Mouse (Mus musculus) cerebellum, adult 8-10 months (tissue): ENCODE results near the gene Ercc5.

Experiments used
- DNase-seq: peaks from one replicate; pipeline ENCODE4 v3.0.0; 2022

Gene Ercc5

DNA sequence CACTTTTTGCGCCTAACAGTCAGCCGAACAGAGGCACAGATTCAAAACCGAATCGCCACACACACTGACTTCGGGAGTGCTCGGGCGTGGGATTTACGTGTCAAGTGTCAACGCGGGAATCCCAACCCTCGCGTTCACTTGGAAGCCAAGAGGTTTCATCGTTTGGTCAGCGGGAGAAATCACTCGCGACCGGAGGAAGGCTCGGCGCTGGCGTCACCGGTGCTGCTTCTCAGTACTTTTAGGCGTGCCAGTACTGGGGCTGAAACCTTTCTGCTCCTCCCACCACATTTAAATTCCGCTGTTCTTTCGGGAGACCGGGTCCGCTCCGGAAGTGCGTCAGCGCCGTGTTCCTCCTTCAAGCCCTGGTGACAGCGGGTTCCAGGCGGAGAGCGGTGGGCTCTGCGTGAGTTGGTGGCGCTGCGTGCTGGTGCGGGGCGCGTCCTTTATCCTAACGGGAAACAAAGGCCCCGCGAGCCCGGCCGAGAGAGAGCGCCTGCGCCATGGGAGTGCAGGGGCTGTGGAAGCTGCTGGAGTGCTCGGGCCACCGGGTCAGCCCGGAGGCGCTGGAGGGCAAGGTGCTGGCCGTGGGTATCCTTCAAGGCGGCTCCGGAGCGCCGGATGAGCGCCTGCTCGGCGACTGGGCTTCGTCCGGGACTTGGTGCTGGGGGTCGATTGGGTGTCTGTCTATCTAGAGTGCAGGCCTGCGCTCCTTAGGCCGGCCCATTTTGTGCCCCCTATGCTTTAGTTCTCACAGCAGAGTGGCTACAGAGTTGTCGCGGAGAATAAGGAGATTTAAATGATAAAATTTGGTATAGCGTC is at the start of gene Ercc5:
Ercc5 (plus strand) TSS at position 182 of the 819 bp plus-strand sequence.
- DNase-seq = peak; percentile 72

DNA sequence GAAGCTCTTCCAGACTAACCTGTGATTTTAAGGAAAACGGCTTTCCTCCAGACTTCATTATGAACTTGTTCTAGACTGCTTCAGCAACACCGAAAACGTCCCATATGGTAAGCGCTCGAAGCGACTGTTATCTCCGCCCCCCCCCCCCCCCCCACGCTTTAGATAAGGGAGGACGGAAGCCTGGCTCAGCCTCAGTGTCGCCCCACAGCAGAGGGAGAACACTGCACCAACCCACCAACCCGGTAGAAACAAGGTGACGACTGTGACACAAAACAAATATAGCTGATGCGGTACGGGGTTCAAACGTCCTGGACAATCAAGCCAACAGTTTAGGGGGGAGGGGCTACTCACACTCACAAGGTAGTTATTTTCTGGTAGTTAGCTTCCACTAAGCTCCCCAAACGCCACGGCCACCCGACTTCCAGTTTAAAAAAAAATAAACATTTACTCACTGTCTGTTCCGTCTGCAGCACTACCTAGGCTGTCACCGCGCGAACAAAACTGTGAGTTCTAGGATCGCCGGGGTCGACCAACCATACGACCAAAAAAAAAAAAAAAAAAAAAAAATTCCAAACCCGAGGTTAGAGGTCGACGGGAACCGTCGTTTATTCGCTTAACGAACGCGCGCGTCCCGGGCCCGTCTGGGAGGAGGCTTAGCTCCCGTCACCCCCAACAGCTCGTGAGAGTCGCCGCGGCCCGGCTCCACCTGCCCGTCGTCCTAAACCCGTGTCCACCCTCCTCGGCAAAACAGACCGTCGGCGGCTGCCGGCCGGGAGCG is 45.9 kb upstream of the Ercc5 start:
- DNase-seq = peak; percentile 25

DNA sequence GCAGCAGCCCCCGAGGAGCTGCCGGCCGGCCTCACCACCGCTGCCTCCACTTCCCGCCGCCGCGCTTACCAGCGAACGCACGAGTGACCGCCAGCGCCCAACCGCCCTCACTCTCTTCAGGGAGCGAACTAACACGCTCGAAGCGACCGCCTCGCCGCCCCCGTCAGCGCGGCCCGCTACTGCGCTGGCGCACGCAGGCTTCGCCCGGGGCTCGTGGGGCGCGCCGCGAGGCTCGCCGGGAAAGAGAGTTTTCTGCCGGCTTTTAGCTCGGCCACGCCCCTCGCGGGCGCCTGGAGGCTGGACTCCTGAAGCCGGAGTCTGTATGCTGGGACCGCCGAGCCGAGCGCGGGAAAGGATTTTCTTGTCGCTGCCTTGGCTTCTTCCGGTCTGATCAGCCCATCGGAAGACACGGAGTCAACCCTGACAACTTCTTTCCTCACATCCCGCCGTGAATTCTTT is 45.3 kb upstream of the Ercc5 start, which contains the start of gene Tex30:
Tex30 (minus strand) TSS at position 183 of the 459 bp plus-strand sequence.
- DNase-seq = peak; percentile 89

DNA sequence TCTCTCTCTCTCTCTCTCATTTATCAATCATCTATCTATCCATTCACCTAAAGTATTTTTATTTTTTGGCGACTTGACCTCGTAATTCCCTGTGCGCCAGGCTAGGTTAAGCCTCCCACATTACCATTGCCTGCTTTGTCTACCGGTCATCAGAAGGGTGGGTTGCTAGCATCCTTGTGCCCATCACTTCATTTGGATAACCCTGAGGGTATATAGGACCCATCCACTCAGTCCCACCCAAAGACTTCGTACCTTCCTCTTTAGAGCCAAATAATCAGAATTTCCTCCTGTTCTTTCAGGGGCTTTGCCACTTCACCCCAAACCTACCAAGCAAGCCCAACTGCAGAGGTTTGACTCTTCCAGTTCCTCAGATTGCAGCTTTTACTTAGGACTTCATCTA is 44.6 kb upstream of the Ercc5 start:
- DNase-seq = no peak

DNA sequence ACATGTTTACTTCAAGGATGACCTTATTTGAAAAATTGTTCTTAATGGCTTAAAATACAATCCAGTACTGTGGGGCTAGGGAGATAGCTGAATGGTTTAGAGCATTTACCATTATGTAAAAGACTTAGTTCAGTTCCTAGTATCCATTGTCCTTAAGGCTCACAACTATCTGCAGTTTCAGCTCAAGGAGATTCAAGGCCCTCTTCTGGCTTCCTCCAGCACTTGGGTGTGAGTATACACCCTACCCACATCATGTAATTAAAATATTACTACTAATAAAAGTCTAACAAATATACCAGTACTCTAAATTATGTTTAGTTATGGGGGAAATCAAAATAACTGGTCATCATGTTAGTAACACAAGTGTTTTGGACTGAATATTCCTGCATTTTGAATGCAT is 30.0 kb upstream of the Ercc5 start:
- no peak for DNase-seq

DNA sequence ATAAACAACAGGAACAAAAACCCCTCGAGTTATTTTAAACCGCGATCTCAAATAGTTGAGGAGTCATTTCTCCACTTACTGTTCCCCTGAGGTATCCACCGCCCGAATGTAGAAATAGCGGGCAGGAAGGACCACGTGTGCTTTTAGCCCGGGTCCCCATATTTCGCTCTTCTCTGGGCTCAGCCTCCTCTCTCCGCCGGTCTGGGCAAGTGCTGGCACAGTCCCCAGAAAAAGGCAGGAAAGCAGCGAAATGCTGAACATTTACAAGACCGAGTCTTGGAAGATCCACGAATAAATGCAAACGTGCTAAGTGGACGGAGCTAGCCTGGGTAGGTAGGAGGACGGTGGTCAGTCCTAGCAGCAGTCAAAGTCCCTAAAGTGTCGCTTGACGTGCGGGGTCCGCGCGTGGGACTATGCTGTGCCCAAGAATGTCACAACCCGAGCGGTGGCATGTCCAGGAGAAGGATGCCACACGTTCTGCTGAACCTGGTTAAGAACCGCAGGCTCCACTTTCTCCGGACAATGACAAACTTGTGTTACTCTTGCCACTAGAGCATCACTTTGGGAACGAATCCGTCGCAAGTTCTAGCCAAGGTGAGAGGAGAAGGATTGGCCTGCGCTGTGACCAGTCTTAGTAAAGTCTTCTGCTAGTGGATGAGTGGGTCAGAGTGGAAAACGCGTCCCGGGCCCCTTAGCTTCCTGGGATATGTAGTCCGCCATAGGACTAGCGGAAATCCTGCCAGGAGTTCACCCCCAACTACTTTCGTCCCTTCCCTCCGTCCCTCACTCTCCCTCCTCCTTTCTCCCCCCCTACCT is 29.1 kb upstream of the Ercc5 start, which contains the start of the genes Kdelc1 and Bivm:
Kdelc1 (minus strand) TSS at position 570 of the 816 bp plus-strand sequence.
Bivm (plus strand) TSS at position 719 of the 816 bp plus-strand sequence.
- peak; percentile 86 for DNase-seq

DNA sequence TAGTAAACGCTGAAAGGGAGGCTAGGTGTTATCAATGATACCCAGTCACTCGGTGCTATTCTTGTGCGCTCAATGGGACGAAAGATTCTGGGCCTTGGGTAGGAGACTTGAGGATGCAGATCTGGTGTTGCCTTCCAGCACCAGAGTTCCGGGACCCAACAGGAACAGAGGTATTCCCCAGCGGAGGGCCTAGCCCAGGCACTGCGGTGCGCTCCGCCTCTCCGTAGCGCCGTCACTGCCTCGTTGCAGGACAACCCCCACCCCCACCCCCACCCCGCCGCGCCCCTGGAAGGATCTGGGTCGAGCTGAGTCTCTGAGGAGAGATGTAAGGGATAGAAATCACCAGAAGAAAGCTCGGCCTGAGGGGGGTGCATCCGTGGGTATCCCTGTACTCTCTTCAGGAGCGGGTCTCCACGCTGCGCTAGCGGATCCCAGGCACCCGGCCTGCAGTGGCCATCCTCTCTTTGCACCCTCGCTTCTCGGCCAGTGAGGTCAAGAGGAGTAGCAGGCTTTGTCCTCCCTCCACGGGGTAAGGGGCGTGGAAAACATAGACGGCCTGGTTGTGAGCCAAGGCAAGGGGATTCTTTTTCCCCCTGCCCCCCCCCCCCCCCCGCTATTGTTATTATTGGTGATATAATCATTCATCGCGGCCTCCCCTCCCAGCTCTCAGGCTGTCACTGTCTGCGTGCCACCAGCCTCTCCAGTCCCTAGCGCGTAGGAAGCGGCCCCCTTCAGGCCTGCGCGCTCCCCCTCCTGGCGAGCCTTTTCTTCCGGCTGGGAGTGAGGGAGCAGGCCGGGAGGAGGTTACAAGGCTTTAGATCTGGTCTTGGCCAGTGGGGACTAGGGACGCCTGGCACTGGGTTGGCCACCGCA is 28.1 kb upstream of the Ercc5 start:
- DNase-seq = peak; percentile 78

DNA sequence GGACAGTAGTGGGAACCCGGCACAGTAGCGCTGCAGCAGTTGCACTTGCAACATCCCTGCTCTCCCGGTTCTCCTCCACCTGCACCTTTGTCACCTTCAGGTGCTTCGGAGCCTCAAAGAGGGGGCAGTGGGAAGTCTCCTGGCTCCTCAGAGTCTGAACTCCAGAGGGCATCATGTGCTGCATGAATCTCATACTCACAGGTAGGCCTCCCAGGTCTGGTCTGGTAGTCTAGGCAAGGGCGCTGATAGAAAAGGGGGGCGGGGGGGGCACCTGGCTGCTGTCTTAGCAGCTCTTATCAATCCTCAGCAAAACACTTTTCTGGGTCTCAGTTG is 27.5 kb upstream of the Ercc5 start:
- DNase-seq = no peak

DNA sequence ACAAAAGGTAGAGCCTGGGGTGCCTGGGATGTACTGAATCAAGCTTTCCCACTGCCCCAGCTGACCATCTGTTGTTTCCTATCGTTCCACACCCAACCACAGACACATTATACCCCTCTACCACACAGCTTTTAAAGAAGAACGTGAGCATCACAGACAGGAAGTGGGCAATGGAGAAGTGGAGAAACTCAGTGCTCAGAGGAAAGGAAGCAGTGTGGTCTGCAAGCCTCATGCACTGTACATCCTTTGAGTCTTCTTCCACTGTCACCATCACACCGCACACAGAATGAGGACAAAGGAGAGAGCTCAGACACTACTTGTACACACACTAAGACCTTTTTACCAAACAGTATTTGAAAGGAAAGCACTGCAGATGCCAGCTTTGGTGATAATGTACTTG is 25.3 kb upstream of the Ercc5 start:
- DNase-seq = no peak

DNA sequence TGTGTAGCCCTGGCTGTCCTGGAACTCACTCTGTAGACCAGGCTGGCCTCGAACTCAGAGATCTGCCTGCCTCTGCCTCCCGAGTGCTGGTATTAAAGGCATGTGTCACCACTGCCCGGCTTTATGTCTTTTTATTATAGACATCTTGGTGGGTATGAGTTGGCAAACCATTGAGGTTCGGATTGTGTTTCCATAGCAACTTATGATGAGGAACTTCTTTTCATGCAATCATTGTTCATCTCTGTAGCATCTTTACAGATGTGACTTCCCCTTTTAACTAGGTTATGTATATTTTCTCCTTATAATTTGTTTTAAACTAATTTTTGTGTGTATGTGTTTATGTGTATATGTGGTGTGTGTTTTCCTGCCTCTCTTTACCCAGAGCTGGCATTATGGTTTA is 22.0 kb upstream of the Ercc5 start:
- DNase-seq = no peak

DNA sequence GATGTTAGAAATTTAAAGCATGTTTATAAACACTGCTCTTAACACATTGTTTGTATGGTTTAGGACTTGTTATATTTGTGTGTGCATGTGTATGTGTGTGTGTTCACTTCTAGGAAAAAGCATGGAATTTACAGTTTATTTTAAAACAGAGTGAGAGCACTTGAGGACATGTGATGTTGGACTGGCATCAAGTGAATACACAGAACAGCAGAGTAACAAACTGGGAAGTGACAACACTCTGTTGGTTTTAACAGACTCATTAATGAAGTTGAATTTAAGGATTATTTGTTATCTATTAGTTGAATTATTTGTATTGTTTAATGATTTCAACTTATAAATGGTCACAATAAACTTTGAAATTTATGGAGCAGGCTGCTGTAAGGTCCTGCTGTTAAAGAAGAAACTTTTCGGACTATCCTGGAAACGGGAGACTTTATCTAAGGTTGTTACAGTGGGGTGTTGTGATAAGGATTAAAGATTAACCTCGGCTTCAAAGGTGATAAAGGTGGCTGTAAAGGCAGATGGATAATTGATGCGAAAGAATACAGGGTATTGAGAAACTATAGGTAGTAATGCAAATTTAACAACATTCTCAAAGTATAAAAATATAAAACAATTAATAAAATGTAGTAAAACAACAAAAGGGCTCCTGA is 17.5 kb upstream of the Ercc5 start:
- DNase-seq = no peak

DNA sequence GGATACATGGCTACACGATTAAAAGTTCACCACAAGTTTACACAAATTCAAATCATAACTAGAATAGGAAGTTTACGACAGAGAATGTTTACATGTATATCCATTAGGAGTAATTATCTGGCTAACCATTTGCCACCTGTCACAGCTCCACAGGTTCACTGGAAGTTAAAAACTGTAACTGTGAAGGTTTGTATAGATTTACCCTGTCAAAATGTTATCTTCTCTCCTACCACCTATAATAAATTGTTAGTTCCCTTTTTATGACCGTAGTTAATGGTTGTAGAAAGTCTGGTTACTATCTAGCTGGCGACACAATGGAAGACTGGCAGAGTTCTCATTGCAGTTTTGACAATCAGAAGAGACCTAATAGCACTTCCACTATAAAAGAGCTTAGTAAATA is 7.3 kb upstream of the Ercc5 start:
- DNase-seq = no peak

DNA sequence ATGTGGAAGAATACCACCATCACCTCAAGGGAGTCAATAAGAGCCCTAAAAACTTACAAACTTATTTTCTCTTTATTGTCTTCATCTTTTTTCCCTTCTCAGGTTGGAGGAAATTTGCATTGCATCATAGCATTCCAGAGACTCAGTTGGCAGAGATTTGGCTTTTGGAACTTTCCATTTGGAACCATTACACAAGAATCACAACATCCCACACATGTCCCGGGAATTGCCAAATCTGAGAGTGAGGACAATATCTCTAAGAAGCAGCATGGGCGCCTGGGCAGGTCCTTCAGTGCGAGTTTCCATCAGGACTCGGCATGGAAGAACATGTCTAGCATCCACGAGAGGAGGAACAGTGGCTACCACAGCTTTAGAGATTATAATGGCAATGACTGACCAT is 4.8 kb upstream of the Ercc5 start:
- no peak for DNase-seq

DNA sequence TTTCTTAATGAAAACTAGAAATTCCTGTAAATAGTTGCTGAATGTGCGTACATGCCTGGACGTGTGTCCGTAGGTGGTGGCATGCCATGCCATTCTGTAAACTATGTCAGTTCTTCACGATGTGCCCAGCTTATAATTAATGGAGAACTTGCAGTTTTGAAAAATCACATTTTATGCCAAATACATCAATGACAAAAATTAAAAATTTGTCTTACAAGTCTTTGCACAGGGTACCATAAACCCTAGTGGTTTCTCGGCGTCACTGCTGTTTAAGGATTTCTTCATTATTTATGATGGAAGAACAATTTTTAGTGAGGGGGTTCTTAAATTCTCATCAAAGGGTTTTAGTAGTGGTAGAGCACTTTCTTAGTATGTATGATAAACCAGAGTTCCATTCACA is 1.2 kb downstream of the Ercc5 start:
- no peak for DNase-seq

DNA sequence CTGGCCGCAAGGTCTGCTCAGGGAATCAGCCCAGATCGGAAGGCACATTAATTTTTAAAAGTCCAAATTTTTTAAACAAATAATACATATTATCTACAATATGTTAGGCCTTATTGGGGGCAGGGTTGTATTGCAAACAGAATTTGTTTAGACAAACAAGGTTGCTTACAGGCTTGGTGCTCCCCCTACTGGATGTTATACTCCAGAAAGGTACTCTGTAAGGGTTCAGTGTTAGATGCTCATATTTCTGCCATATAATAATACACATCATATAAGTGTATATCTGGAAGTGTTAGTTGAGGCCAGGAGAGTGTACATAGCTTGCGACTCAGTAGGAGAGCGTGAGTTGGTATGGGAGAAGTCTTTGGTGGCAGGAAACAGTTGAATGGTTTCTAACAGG is 7.7 kb downstream of the Ercc5 start:
- DNase-seq = no peak

DNA sequence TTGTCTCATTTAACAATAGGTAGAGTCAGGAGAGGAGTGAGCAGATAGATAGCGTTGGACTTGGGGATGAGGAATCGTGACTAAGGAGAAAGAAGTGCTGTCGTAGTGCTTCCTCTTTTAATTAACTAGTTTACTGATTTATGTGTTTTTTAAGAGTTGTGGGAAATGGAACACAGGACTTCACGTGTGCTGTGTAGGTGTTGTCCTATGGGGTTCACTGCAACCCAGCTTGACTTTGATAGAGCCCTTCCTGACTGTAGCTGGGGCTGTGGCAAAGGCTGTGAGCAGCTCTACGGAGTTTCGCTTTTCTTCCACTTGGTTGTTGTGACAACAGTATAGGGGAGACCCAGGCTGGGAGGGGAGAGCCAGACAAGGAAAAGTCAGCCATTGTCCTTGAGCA is 10.8 kb downstream of the Ercc5 start:
- no peak for DNase-seq

DNA sequence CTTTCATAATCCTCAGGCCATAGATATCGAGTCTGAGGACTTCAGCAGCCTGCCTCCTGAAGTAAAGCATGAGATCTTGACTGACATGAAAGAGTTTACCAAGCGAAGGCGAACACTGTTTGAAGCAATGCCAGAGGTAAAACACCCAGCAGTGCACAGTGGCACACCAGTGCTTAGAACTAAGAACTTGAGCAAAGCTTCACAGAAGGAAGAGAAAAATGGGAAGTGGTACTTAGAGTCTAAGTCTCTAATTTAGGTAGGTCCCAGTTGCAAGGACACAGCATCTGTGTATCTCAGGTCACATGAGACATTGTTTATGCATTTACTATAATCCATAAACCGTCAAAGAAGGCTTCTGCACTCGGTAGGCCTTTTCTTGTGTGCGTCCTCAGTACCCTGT is 14.3 kb downstream of the Ercc5 start:
- no peak for DNase-seq

DNA sequence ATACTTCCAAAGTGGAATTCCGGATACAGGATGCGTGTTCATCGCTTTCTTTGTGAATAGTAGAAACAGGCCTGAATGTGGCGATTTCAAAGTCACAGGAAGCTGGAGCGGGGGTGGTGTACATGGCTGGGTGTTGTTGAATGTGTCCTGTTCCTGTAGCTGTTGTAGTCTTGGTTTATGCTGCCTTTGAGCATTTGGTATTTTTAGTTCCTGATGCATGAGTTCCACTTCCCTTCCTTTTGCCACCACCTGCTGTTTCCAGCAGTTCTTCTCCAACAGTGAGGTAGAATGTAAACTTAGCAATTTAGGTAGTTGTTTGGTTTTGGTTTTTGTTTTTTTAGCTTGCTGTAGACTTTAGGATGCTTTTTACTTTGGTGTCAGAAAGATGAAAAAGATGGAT is 14.8 kb downstream of the Ercc5 start:
- no peak for DNase-seq

DNA sequence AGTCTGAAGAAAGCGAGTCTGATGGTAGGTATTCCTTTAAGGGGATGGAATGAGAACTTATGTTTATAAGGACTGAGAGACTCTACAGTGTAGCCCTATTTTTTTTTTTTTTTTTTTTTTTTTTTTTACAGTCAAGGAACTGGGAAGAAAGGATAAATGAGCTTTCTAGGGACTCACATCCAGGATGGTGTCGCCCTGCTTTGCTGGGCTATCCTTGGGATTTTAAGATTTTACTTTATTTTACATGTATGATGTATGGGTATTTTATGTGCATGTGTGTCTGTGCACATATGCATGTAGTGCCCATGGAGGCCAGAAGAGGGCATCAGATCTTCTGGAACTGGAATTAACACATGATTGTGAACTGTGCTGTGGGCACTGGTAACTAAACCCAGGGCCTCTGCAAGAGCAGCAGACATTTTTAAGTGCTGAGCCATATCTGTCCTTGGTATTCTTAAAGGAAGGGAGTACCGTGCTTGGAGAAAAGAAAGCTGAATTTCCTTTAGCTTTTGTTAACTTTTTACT is 20.4 kb downstream of the Ercc5 start:
- DNase-seq = no peak

DNA sequence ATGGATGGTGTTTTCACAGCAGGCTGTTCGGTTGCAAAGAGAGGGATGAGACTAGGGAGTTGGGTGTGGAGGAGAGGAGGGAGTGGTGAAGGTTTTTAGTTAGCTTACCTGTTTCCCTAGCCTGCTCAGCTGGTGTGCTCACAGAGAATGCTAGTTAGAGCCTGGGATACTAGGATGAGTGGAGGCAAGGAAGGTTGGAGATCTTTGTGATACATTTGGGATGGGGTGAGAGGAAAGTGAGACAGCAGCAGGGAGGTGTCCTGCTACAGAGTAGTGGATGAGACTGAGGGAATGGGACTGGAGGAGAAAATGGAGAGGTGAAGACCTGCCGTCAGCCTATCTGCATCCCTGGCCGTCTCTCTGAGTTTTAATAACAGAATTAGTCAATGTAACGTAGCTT is 25.1 kb downstream of the Ercc5 start:
- DNase-seq = no peak

DNA sequence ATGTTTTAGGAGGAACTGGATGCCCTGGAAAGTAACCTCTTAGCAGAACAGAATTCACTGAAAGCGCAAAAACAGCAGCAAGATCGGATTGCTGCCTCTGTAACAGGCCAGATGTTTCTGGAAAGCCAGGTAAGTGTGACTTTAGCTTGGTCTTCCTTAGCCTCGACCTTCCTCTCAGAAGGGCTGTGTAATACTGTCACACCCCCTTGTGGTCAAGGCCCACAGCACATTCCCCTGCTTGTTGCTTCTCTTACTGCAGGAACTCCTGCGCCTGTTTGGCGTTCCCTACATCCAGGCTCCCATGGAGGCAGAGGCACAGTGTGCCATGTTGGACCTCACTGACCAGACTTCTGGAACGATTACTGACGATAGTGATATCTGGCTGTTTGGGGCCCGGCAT is 26.4 kb downstream of the Ercc5 start:
- DNase-seq = no peak
